Mouse (Mus musculus): ENCODE measurements at regions not wholly inside any gene's neighbourhood (a gene's known extent, or its start where the extent isn't known, plus 50 kb on each side); places are given as distances from the start of the nearest gene placed in this dataset.

- DNase-seq (ENCODE audit: low spot score in 2 of 2) = no peak
These were observed 229.7 kb upstream of the Grm3 start for GRCm38 (mm10) chr5:9954652-9955051.

DNA sequence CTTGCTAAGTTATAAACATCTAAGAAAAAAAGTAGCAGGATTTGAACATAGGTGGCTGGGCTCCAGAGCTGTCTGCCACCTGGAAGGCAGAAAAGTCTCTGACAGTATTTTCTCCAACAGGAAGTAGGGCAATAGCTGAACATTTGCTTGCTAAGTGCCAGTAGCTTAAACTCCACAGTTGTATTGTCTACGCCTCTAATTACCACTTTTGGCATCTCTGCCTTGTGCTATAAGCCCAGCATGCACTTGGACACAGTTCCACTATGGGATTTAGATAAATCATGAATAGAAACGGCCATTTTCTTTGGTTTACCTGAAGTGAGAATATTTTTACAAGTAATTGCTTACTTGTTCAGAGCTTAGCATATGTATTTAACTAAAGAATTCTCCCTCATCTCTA is 213.8 kb upstream of the Grm3 start:
- DNase-seq (ENCODE audit: low spot score in 2 of 2) = no peak

GRCm38 (mm10) chr5:9912936-9913335 is 188.0 kb upstream of the Grm3 start:
- DNase-seq (ENCODE audit: low spot score in 2 of 2) = no peak

DNA sequence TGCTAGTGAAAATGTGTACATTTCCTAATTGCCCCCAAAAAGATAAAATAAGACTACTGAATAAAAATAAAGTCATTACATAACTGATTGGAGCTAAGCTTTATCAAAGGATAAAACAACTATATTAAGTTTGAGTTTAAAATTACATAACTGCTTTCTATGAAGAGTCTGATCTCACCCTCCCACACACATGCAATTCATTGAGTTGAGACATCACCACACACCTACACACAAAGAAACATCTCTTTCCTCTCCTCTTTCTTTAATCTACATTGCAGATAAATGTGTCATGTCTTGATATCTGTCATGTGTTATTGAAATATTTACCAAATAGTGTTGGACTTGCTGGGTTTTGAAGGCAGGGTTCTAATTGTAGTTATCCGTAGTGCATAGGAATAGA is 186.8 kb upstream of the Grm3 start:
- no peak for DNase-seq (ENCODE audit: low spot score in 2 of 2)

DNA sequence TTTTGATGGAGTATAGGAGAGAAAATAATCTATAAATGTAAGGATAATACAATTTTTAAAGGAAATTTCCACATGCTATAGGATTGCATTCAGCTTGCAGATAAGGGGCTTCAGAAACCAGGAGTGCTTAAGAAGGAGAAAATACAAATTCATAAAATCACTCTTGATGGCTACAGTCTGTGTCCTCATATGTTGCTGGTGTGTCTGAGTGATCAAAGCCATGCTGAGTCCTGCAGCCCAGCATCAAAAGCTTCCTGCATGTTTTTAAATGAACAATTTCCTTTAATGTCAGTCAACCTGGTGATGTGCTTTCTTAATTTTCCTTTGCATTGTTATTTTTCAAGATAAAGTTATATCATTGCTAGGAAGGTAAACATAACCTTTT is 186.1 kb upstream of the Grm3 start:
- no peak for DNase-seq (ENCODE audit: low spot score in 2 of 2)

GRCm38 (mm10) chr5:9910452-9911088 is 185.6 kb upstream of the Grm3 start:
- DNase-seq (ENCODE audit: low spot score in 2 of 2) = no peak

- DNase-seq (ENCODE audit: low spot score in 2 of 2) = no peak
These were observed 170.3 kb upstream of the Grm3 start for GRCm38 (mm10) chr5:9895297-9895696.

- DNase-seq (ENCODE audit: low spot score in 2 of 2) = no peak
These were observed 153.1 kb upstream of the Grm3 start for GRCm38 (mm10) chr5:9878063-9878462.

DNA sequence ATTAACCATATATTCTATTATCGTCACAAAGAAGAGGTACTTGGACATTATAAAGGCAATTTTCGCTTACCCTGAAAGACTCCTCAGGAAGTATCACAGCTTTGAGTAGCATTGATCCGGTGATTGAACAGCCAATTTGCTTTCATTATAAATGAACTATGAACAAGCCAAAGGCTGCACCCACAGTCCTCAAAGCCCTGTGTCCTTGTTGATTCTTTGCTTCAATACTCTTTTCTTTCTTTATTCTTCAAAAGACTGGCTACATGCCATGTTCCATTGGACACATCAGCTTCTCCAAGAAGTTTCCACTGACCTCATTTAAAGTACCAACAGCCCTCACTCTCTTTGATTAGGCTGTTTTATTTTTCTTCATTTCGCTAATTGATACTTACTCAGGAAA is 144.1 kb upstream of the Grm3 start:
- no peak for DNase-seq (ENCODE audit: low spot score in 2 of 2)

GRCm38 (mm10) chr5:9829750-9830149 is 104.8 kb upstream of the Grm3 start:
- DNase-seq (ENCODE audit: low spot score in 2 of 2) = no peak

DNA sequence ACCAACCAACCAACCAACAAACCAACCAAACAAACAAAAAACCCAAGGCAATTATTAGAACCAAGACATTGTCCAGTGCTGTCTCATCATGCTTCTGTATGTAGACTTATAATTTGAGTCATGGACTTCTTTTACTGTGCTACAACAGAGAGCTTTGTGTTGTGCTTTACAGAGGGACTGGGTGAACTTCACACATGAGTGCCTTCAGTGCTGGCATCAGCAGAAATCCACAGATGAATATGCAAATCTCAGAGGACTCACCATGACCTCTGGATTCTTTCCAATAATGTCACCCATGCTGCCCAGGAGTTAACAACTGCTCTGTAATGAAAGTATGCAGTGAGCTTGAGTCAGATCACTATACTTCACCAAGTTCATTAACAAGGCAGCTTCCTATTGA is 76.7 kb upstream of the Grm3 start:
- DNase-seq (ENCODE audit: low spot score in 2 of 2) = peak in 1 of 2 experiments; percentile 5

- no peak for DNase-seq (ENCODE audit: low spot score in 2 of 2)
These were observed 56.1 kb upstream of the Grm3 start for GRCm38 (mm10) chr5:9781107-9781506.

Measured in heart, adult 9 months (tissue).